Mouse (Mus musculus): ENCODE results near the gene Gm20388.
"Not testable (repeated sequence)": the region's sequence is repeated elsewhere in the genome, so short reads cannot be mapped to it uniquely, and the experiment has no call there.

The Gm20388 gene

GRCm38 (mm10) chr8:124161683-124162082 lies 4251.0 kb downstream of the Gm20388 start:
- no peak for DNase-seq (ENCODE audit: low read depth, low spot score)

GRCm38 (mm10) chr8:124163258-124163657 lies 4252.6 kb downstream of the Gm20388 start:
- no peak for DNase-seq (ENCODE audit: low read depth, low spot score)

GRCm38 (mm10) chr8:124169749-124170148 lies 4259.1 kb downstream of the Gm20388 start:
- no peak for DNase-seq (ENCODE audit: low read depth, low spot score)

GRCm38 (mm10) chr8:124170671-124171070 lies 4260.0 kb downstream of the Gm20388 start:
- DNase-seq (ENCODE audit: low read depth, low spot score) = no peak

- peak; percentile 71 for DNase-seq (ENCODE audit: low read depth, low spot score)
Measured at GRCm38 (mm10) chr8:124171557-124172528, 4261.2 kb downstream of the Gm20388 start.

- DNase-seq (ENCODE audit: low read depth, low spot score) = no peak
Measured at GRCm38 (mm10) chr8:124173688-124174087, 4263.0 kb downstream of the Gm20388 start.

- DNase-seq (ENCODE audit: low read depth, low spot score) = no peak
Measured at GRCm38 (mm10) chr8:124176133-124176532, 4265.5 kb downstream of the Gm20388 start.

- not testable (repeated sequence) for DNase-seq (ENCODE audit: low read depth, low spot score)
Measured at GRCm38 (mm10) chr8:124177092-124177491, 4266.5 kb downstream of the Gm20388 start.

GRCm38 (mm10) chr8:124180681-124181445 lies 4270.2 kb downstream of the Gm20388 start:
- DNase-seq (ENCODE audit: low read depth, low spot score) = no peak

- DNase-seq (ENCODE audit: low read depth, low spot score) = no peak
Measured at GRCm38 (mm10) chr8:124181751-124182150, 4271.1 kb downstream of the Gm20388 start.

- peak; percentile 77 for DNase-seq (ENCODE audit: low read depth, low spot score)
Measured at GRCm38 (mm10) chr8:124182224-124182623, 4271.6 kb downstream of the Gm20388 start.

- peak; percentile 79 for DNase-seq (ENCODE audit: low read depth, low spot score)
Measured at GRCm38 (mm10) chr8:124184078-124184477, 4273.4 kb downstream of the Gm20388 start.

- peak; percentile 53 for DNase-seq (ENCODE audit: low read depth, low spot score)
Measured at GRCm38 (mm10) chr8:124184507-124184906, 4273.9 kb downstream of the Gm20388 start.

- no peak for DNase-seq (ENCODE audit: low read depth, low spot score)
Measured at GRCm38 (mm10) chr8:124185081-124185480, 4274.4 kb downstream of the Gm20388 start.

GRCm38 (mm10) chr8:124190388-124190787 lies 4279.7 kb downstream of the Gm20388 start:
- no peak for DNase-seq (ENCODE audit: low read depth, low spot score)

GRCm38 (mm10) chr8:124192242-124192641 lies 4281.6 kb downstream of the Gm20388 start:
- no peak for DNase-seq (ENCODE audit: low read depth, low spot score)

GRCm38 (mm10) chr8:124192976-124193375 lies 4282.3 kb downstream of the Gm20388 start:
- DNase-seq (ENCODE audit: low read depth, low spot score) = peak; percentile 82

- DNase-seq (ENCODE audit: low read depth, low spot score) = no peak
Measured at GRCm38 (mm10) chr8:124193992-124194391, 4283.4 kb downstream of the Gm20388 start.

GRCm38 (mm10) chr8:124196195-124196594 lies 4285.6 kb downstream of the Gm20388 start:
- no peak for DNase-seq (ENCODE audit: low read depth, low spot score)

- peak; percentile 59 for DNase-seq (ENCODE audit: low read depth, low spot score)
Measured at GRCm38 (mm10) chr8:124196797-124197196, 4286.2 kb downstream of the Gm20388 start.

GRCm38 (mm10) chr8:124198230-124198629 lies 4287.6 kb downstream of the Gm20388 start:
- DNase-seq (ENCODE audit: low read depth, low spot score) = no peak

- DNase-seq (ENCODE audit: low read depth, low spot score) = peak; percentile 65
Measured at GRCm38 (mm10) chr8:124200400-124200799, 4289.8 kb downstream of the Gm20388 start.
